Mouse (Mus musculus) urinary bladder, postnatal 14 days (tissue): Measurements from ENCODE around the gene Cysrt1.

Experiments
- DNase-seq: peaks from one replicate; pipeline ENCODE4 v3.0.0; 2021; ENCODE audit warnings: low spot score

Gene Cysrt1

GRCm38 (mm10) chr2:25234551-25235220 lies 7.6 kb downstream of the Cysrt1 start:
- DNase-seq: no peak

DNA sequence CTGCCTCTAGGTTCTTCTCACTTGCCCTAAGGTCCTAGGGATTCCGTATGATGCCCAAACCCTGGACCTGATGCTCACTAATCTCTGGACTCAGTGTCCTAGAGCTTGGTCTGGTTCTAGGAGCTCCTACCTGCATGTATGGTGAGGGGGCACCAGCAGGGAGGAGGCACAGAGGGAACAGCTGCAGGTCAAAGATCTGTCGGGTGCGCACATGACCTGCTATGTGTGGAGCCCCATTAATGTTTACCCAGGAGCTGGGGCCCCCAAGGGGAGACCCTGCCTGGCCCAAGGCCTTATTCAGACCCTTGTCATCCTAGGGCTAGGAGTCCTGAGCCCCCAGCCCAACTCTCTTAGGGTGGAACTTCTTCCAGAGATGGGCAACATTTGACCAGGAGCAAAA lies 8.2 kb downstream of the Cysrt1 start, which contains the start of gene Slc34a3:
Gene Slc34a3, minus strand, starts transcription at position 315 of the 400 bp plus-strand sequence.
- DNase-seq: no peak

DNA sequence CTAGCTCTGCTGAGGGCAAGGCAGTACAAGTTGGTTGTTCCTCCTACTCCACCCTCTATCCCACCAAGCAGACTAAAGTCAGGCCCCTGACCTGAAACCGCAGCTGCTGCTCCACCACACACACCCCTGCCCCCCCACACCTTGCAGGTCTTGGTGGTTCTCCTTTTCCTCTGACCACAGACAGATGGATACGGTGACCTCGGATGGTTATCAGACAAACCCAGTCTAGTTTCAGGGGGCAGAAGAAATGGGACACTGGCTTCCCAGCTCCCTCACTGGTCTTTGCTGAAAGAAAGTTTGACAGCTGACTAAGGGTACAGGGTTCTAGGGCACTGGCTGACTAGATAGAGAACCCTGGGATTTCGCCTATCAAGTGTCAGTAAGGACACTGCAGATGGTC lies 8.8 kb downstream of the Cysrt1 start:
- no peak for DNase-seq

- no peak for DNase-seq
These were observed 11.2 kb downstream of the Cysrt1 start for GRCm38 (mm10) chr2:25231038-25231437.

- no peak for DNase-seq
These were observed 11.7 kb downstream of the Cysrt1 start for GRCm38 (mm10) chr2:25230581-25230980.

- no peak for DNase-seq
These were observed 12.7 kb downstream of the Cysrt1 start for GRCm38 (mm10) chr2:25229582-25229981.

DNA sequence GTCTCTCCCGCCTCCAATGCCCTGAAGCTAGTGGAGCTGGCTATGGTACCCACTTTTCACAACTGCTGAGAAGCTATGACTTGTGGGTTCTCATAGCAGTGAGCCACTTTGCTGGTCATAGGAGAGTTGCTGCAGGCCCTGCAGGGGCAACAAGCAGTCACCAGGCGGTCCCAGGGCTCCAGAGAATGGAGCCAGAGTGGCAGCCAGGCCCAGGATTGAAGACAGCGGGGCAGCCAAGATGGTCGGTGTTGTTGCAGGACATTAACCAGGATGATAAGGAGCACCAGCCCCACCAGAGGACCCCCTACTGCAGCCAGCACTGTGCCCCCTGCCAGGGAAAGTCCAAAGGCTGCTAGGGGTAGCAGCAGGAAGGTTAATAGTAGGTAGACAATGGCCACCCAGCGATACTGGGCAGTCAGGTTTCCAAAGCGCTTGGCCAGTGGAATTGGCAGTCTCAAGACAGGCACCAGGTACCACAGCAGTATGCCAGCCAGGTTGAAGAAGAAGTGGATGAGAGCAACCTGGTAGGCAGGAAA lies 13.2 kb downstream of the Cysrt1 start:
- DNase-seq: no peak

GRCm38 (mm10) chr2:25228431-25228889 lies 13.8 kb downstream of the Cysrt1 start:
- peak; percentile 94 for DNase-seq

GRCm38 (mm10) chr2:25227406-25227805 lies 14.8 kb downstream of the Cysrt1 start:
- DNase-seq: no peak

GRCm38 (mm10) chr2:25226864-25227263 lies 15.4 kb downstream of the Cysrt1 start:
- no peak for DNase-seq

DNA sequence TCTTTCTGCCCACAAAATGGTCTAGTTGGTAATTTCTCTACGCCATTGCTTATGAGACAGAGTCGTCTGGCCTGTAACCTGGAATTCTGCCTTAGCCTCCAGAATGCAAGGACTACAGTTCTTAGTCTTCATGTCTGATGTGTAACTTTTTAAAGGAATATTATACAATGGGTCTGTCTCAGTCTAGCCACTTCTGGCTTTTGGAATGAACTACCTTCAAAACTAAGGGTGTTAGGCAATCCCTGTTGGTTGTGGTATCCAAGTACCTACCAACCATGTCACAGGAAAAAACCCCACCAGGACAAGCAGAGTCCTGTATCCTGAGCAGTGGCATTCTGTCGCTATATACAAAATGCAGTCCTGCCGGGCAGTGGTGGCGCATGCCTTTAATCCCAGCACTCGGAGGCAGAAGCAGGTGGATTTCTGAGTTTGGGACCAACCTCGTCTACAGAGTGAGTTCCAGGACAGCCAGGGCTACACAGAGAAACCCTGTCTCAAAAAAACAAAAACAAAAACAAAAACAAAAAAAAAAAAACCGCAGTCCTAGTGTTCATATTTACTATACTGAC lies 16.4 kb downstream of the Cysrt1 start:
- DNase-seq: no peak

- peak; percentile 98 for DNase-seq
These were observed 17.2 kb downstream of the Cysrt1 start for GRCm38 (mm10) chr2:25224766-25225752.

DNA sequence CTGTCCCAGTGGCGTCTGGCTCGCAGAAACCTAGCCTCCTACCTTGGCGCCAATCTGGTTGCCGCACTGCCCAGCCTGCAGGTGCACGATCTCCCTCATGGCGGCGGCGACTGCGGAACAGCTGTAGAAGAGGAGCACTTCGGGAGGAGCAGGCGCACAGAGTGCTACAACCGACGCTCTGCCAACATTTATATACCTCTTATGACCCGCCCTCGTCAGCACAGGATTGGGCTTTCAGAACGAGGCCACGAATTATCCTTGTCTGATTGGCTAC lies 17.8 kb downstream of the Cysrt1 start, which contains the start of gene Tubb4b:
Gene Tubb4b, minus strand, starts transcription at position 211 of the 274 bp plus-strand sequence.
- DNase-seq: no peak

DNA sequence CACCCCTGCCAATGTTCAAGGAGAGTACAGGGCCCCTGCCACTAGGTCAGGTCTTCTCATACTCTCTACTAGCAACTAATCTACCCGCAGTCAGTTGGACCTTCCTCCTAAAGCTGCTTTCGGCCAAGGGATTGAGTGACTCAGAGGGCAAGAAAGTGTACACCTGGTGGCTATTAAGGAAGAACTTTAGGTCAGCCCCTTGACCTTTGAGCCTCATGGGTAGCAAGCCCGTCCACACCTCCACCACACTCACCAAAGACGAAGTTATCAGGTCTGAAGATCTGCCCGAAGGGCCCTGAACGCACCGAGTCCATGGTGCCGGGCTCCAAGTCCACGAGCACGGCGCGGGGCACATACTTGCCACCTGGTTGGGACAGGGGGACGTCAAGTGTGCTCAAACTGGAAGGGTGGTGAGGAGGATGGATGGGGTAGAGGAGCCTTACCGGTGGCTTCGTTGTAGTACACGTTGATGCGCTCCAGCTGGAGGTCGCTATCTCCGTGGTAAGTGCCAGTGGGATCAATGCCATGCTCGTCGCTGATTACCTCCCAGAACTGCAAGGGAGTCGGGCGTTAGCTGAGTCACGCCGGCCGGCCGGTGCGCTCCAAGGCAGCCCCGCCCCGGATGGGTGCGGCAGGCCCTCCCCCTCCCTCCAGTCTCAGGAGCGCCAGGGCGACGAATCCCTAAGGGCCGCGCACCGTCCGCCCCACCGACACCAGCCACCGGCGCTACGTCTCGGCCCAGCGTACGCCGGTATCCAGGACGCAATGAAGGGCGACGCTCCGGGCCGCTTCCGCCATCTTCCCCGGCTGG lies 18.4 kb downstream of the Cysrt1 start:
- DNase-seq: peak; percentile 90

GRCm38 (mm10) chr2:25221331-25221772 lies 20.9 kb downstream of the Cysrt1 start:
- no peak for DNase-seq

DNA sequence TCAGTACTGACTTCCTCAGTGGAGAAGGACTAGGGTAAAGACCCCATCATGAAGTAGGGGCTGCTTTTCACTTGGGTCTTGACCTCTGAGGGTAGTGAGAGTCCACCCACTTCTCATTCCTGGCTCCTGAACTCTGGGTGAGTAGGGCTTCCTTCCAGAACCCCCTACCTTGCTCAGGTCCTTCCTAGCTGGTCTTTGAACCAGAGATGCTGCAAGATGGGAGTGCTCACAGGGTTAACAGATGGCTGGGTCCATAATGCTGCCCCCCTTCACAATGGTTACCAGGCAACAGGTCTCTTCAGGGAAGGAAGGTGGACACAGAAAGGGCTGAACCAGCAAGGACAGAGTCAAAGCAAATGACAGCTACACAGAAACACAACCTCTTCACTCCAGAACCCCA lies 23.8 kb downstream of the Cysrt1 start, which contains the start of gene Fam166a:
Gene Fam166a, plus strand, starts transcription at position 301 of the 400 bp plus-strand sequence.
- no peak for DNase-seq

GRCm38 (mm10) chr2:25217666-25218065 lies 24.6 kb downstream of the Cysrt1 start:
- DNase-seq: no peak

DNA sequence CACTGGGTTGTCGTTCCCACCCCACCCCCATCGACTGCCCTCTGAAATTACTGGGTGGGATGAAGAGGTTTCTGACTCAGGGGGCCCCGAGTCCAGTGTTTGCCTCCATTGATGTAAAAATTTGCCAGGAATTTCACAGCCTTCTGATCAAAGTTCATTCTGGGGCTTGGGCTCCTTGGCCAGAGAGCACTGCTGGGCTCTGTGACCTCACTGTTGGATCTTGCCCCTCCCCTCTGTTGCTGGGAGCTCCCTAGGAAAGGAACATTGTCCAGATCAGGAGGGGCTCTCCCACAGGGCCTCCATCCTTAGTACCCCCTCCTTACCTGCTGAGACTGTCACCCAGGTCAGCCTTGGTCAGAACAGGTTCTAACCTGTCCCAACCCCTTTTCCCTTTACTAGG lies 27.8 kb downstream of the Cysrt1 start, which contains the start of gene Stpg3:
Gene Stpg3, minus strand, starts transcription at position 194 of the 400 bp plus-strand sequence.
- DNase-seq: no peak

GRCm38 (mm10) chr2:25213266-25213865 lies 28.9 kb downstream of the Cysrt1 start:
- DNase-seq: no peak

DNA sequence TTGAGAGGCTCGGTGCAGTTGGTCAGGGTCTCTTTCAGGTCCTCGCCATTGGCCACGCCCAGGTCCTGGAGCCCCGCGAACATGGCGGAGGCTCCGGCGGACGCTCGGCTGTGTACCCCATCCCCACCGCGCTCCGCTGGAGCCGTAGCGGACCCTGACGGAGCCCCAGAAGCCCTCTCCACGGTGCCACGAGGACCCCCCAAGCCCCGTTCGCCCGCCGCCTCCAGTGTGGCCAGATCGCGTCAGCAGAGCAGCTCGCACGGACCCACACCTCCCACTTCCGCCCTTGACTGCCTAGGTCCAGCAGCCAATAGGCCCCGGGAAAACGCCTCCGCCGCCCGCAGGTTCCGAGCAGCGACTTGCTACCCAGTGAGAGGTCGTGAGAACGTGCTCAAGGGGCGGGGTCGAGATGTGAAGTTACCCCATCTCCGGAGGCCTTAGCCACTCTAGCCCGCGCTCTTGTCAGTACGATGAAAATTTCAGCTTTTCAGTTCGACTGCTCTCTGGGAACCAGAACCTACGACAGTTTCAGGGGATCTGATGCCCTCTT lies 31.1 kb downstream of the Cysrt1 start, which contains the start of gene Nelfb:
Gene Nelfb, minus strand, starts transcription at position 369 of the 550 bp plus-strand sequence.
- DNase-seq: peak; percentile 92
